35 mouse cellular contexts compared by ENCODE assay signal in genomic region chr5:27814282-27814681, GRCm38 (mm10). TPM values are rescaled to one million over a fixed set of nuclear protein-coding genes. Genes with fewer than 3 reads are reported as not detected.
"Had no signal": no experiment of that assay in that cellular context is flagged by ENCODE, and none has a peak within 500 bp of the region (broad histone marks: within the 10 kb centered on the region; RNA-seq: fewer than 3 reads in every experiment).

No protein-coding gene starts in this region.

- H3K9ac ChIP-seq: embryonic facial prominence, embryonic 12.5 days; embryonic facial prominence, embryonic 13.5 days; embryonic facial prominence, embryonic 15.5 days; forebrain, embryonic 12.5 days; forebrain, embryonic 13.5 days; forebrain, embryonic 15.5 days; forebrain, postnatal 0 days; heart, embryonic 12.5 days had no signal

- H3K4me3 ChIP-seq: embryonic facial prominence, embryonic 10.5 days; embryonic facial prominence, embryonic 12.5 days; embryonic facial prominence, embryonic 13.5 days; embryonic facial prominence, embryonic 15.5 days; erythroblast, embryonic 14.5 days; forebrain, embryonic 10.5 days; forebrain, embryonic 12.5 days; forebrain, embryonic 13.5 days; forebrain, embryonic 15.5 days; gastrocnemius, adult 2 months; heart, adult 2 months; heart, embryonic 10.5 days; heart, embryonic 12.5 days had no signal

- ATAC-seq: forebrain, embryonic 13.5 days; forebrain, embryonic 14.5 days; forebrain, embryonic 15.5 days; forebrain, embryonic 16.5 days; forebrain, postnatal 0 days had no signal

- H3K4me1 ChIP-seq: embryonic facial prominence, embryonic 10.5 days; embryonic facial prominence, embryonic 12.5 days; embryonic facial prominence, embryonic 13.5 days; embryonic facial prominence, embryonic 15.5 days; forebrain, embryonic 12.5 days; forebrain, embryonic 13.5 days; forebrain, embryonic 15.5 days; heart, embryonic 10.5 days; heart, embryonic 12.5 days had no signal

- H3K36me3 ChIP-seq: embryonic facial prominence, embryonic 10.5 days; embryonic facial prominence, embryonic 12.5 days; embryonic facial prominence, embryonic 13.5 days; embryonic facial prominence, embryonic 15.5 days; forebrain, embryonic 10.5 days; forebrain, embryonic 12.5 days; forebrain, embryonic 15.5 days; heart, embryonic 10.5 days; heart, embryonic 12.5 days had no signal

- H3K9me3 ChIP-seq: embryonic facial prominence, embryonic 10.5 days; embryonic facial prominence, embryonic 12.5 days; embryonic facial prominence, embryonic 13.5 days; embryonic facial prominence, embryonic 15.5 days; forebrain, embryonic 10.5 days; forebrain, embryonic 12.5 days; forebrain, embryonic 13.5 days; forebrain, embryonic 15.5 days; heart, embryonic 10.5 days; heart, embryonic 12.5 days had no signal

- H3K27me3 ChIP-seq: embryonic facial prominence, embryonic 12.5 days; embryonic facial prominence, embryonic 13.5 days; embryonic facial prominence, embryonic 15.5 days; forebrain, embryonic 12.5 days; forebrain, embryonic 13.5 days; forebrain, embryonic 15.5 days; heart, embryonic 12.5 days had no signal

- H3K27ac ChIP-seq: embryonic facial prominence, embryonic 10.5 days; embryonic facial prominence, embryonic 12.5 days; embryonic facial prominence, embryonic 13.5 days; embryonic facial prominence, embryonic 15.5 days; forebrain, embryonic 10.5 days; forebrain, embryonic 12.5 days; forebrain, embryonic 13.5 days; forebrain, embryonic 15.5 days; gastrocnemius, adult 2 months; heart, adult 2 months; heart, embryonic 10.5 days had no signal

- DNase-seq: cerebellum, postnatal 14 days; cerebellum, postnatal 25 days; cerebellum, postnatal 36 days; embryo, embryonic 11 days; forebrain, postnatal 0 days; gastrocnemius, adult 2 months; gastrocnemius, postnatal 10 days; gastrocnemius, postnatal 14 days; gastrocnemius, postnatal 25 days; gastrocnemius, postnatal 36 days; heart, adult 11 months; heart, adult 18-20 months; heart, adult 2 months had no signal

RNA-seq across cellular contexts. Expression of gene Htr5a, which starts 27.7 kb away (rescaled TPM):
- total RNA-seq: common myeloid progenitor, adult 5-6 weeks; gastrocnemius, adult 18-20 months; gastrocnemius, adult 2 months; gastrocnemius, adult 8-10 months; gastrocnemius, postnatal 14 days; gastrocnemius, postnatal 25 days; gastrocnemius, postnatal 36 days; gastrocnemius, postnatal 4 days; heart, adult 18-20 months; heart, adult 2 months; heart, adult 8-10 months had no signal
- polyA plus RNA-seq: embryonic facial prominence, embryonic 10.5 days; embryonic facial prominence, embryonic 11.5 days; embryonic facial prominence, embryonic 13.5 days; embryonic facial prominence, embryonic 15.5 days; erythroblast, embryonic 14.5 days; forebrain, embryonic 10.5 days; forebrain, embryonic 11.5 days; gonadal fat pad, adult 2 months; heart, adult 2 months; heart, embryonic 10.5 days; heart, embryonic 11.5 days; heart, embryonic 12.5 days had no signal
